Mouse (Mus musculus) hindlimb bud, embryonic 11.5 days (tissue): ENCODE results near the gene Tmem39b.
"Not testable (repeated sequence)": the region's sequence is repeated elsewhere in the genome, so short reads cannot be mapped to it uniquely, and the experiment has no call there.

ENCODE experiments used
- DNase-seq: peaks from one replicate; pipeline ENCODE4 v3.0.0-alpha.2; 2012; ENCODE audit warnings: low read depth, low spot score; ENCODE audit errors: extremely low spot score

The Tmem39b gene

GRCm38 (mm10) chr4:129696158-129696985, at the start of gene Tmem39b:
Tmem39b (minus strand) TSS chr4:129696838.
- peak; percentile 57 for DNase-seq

GRCm38 (mm10) chr4:129746106-129746505, 49.5 kb upstream of the Tmem39b start:
- DNase-seq = no peak

- no peak for DNase-seq
Observed at GRCm38 (mm10) chr4:129743494-129743893, 46.9 kb upstream of the Tmem39b start.

- DNase-seq = no peak
Observed at GRCm38 (mm10) chr4:129743010-129743390, 46.4 kb upstream of the Tmem39b start.

GRCm38 (mm10) chr4:129742232-129743009, 45.8 kb upstream of the Tmem39b start, which contains the start of gene Khdrbs1:
Khdrbs1 (minus strand) TSS chr4:129742303.
- peak; percentile 97 for DNase-seq

- no peak for DNase-seq
Observed at GRCm38 (mm10) chr4:129741974-129742231, 45.3 kb upstream of the Tmem39b start.

GRCm38 (mm10) chr4:129741251-129741973, 44.8 kb upstream of the Tmem39b start:
- DNase-seq = no peak

GRCm38 (mm10) chr4:129739111-129739645, 42.5 kb upstream of the Tmem39b start:
- no peak for DNase-seq

GRCm38 (mm10) chr4:129736173-129736572, 39.5 kb upstream of the Tmem39b start:
- DNase-seq = no peak

- DNase-seq = not testable (repeated sequence)
Observed at GRCm38 (mm10) chr4:129735485-129735884, 38.8 kb upstream of the Tmem39b start.

GRCm38 (mm10) chr4:129731423-129731822, 34.8 kb upstream of the Tmem39b start:
- DNase-seq = no peak

- DNase-seq = no peak
Observed at GRCm38 (mm10) chr4:129716310-129716709, 19.7 kb upstream of the Tmem39b start.

GRCm38 (mm10) chr4:129709486-129710129, 13.0 kb upstream of the Tmem39b start:
- DNase-seq = no peak

GRCm38 (mm10) chr4:129706750-129707149, 10.1 kb upstream of the Tmem39b start:
- DNase-seq = no peak

- DNase-seq = no peak
Observed at GRCm38 (mm10) chr4:129702454-129702853, 5.8 kb upstream of the Tmem39b start.

- DNase-seq = peak; percentile 81
Observed at GRCm38 (mm10) chr4:129701503-129702377, 5.1 kb upstream of the Tmem39b start.

GRCm38 (mm10) chr4:129700661-129701060, 4.0 kb upstream of the Tmem39b start:
- DNase-seq = not testable (repeated sequence)

- no peak for DNase-seq
Observed at GRCm38 (mm10) chr4:129700216-129700615, 3.6 kb upstream of the Tmem39b start.

- no peak for DNase-seq
Observed at GRCm38 (mm10) chr4:129697191-129697590, 553 bp upstream of the Tmem39b start.

- DNase-seq = no peak
Observed at GRCm38 (mm10) chr4:129695815-129696157, 852 bp downstream of the Tmem39b start.
